Mouse (Mus musculus) midbrain, embryonic 15.5 days (tissue): ENCODE data around the gene Ddb1. TPM values are rescaled to one million over a fixed set of nuclear protein-coding genes. Genes with fewer than 3 reads are reported as not detected.

ENCODE experiments used
- ATAC-seq: fragments of 200-750 bp; cut with Nextera tagmentation; replicated peaks from 2 replicates; pipeline ENCODE4 v1.8.0; 2017; ENCODE audit warnings: moderate TSS enrichment
- H3K27ac ChIP-seq: fragments of 300-500 bp; sonication (generic); 2 replicates; pipeline ENCODE4 v1.5.1; 2015; ENCODE audit warnings: mild to moderate bottlenecking, inconsistent platforms
- H3K27me3 ChIP-seq: fragments of 300-500 bp; sonication (generic); replicated peaks from 2 replicates; pipeline ENCODE4 v1.6.1; 2015; ENCODE audit warnings: inconsistent platforms
- H3K36me3 ChIP-seq: fragments of 300-500 bp; sonication (generic); replicated peaks from 2 replicates; pipeline ENCODE4 v1.6.1; 2015; ENCODE audit warnings: inconsistent platforms
- H3K4me1 ChIP-seq: fragments of 300-500 bp; sonication (generic); 2 replicates; pipeline ENCODE4 v1.6.1; 2015; ENCODE audit warnings: inconsistent platforms
- H3K4me2 ChIP-seq: fragments of 300-500 bp; sonication (generic); 2 replicates; pipeline ENCODE4 v1.6.1; 2015; ENCODE audit warnings: inconsistent platforms, mild to moderate bottlenecking, moderate library complexity
- H3K4me3 ChIP-seq: fragments of 300-500 bp; sonication (generic); 2 replicates; pipeline ENCODE4 v1.5.1; 2015; ENCODE audit warnings: mild to moderate bottlenecking, inconsistent platforms
- H3K9ac ChIP-seq: fragments of 300-500 bp; sonication (generic); 2 replicates; pipeline ENCODE4 v1.6.1; 2015; ENCODE audit warnings: mild to moderate bottlenecking, inconsistent platforms
- H3K9me3 ChIP-seq: fragments of 300-500 bp; sonication (generic); 2 replicates; pipeline ENCODE4 v1.6.1; 2016; ENCODE audit warnings: inconsistent platforms
- WGBS: fragments of 180-500 bp; shearing (Covaris S2); methylation state at CpG from one replicate; pipeline ENCODE4 v1.1.7; 2015; ENCODE audit warnings: mixed read lengths; 5-methylcytosine and 5-hydroxymethylcytosine counted together
- polyA plus RNA-seq: library from polyadenylated mRNA; unstranded; fragments of >200 nt; fragmentation: Nextera tagmentation; extraction: Ambion mirVana; gene quantifications from 2 replicates; pipeline ENCODE4 v1.2.1, GENCODE M21; 2015

The Ddb1 gene
- polyA plus RNA-seq, 1 experiment from 2014 or later: 252 TPM

DNA sequence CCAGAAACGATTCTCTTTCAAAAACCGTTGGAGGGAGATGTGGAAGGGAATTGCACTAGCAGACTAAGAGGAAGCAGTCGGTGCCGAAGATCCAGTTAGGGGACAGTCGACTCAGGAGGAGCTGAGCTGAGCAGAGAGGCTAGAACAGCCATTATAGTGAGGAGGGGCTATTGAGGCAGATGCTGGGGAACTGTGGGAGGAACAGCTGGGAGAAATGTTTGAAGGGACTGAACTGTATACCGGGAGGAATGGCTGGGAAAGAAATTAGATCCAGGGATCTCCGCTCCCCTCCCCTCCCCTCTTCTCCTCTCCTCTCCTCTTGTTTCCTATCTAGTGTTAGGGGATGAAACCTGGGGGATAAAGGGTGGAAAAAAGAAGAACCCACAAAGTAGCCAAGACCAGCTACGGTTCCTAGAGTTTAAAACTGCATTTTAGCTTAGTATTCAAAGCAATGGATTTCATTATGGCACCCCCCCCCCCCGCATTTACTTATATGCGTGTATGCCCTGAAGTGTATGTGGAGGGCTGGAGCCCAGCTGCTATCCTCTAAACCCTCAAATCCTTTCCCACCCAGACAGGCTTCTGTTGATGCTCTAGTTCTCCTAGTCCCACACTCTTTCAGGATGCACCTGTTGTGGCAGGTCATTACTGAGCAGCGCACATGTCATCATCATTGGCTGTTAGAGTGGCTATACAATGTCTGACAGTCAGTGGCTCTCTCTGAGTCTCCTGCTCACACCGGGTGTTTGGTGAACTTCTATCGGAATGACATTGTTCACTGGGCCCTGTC lies 35.7 kb downstream of the Ddb1 start:
- Histone ChIP-seq H3K9me3 (no peaks in the 10 kb centered on the region), H3K4me2 (no peak overlapping the region), H3K36me3 (no peaks in the 10 kb centered on the region), H3K27ac (no peak overlapping the region), H3K4me1 (no peaks in the 10 kb centered on the region), H3K27me3 (no peaks in the 10 kb centered on the region), H3K9ac (no peak overlapping the region), H3K4me3 (no peak overlapping the region)
- 54% methylated on average over 13 of the region's 13 CpGs for WGBS
- ATAC-seq: no peak

- no peaks in the 10 kb centered on the region for H3K9me3 ChIP-seq
- 80% methylated on average over 2 of the region's 2 CpGs for WGBS
- H3K4me2 ChIP-seq: no peak overlapping the region
- H3K4me3 ChIP-seq: no peak overlapping the region
- H3K4me1 ChIP-seq: no peaks in the 10 kb centered on the region
- no peaks in the 10 kb centered on the region for H3K27me3 ChIP-seq
- ATAC-seq: no peak
- no peak overlapping the region for H3K27ac ChIP-seq
- no peaks in the 10 kb centered on the region for H3K36me3 ChIP-seq
- no peak overlapping the region for H3K9ac ChIP-seq
These were observed 40.5 kb downstream of the Ddb1 start for GRCm38 (mm10) chr19:10645616-10646015.

DNA sequence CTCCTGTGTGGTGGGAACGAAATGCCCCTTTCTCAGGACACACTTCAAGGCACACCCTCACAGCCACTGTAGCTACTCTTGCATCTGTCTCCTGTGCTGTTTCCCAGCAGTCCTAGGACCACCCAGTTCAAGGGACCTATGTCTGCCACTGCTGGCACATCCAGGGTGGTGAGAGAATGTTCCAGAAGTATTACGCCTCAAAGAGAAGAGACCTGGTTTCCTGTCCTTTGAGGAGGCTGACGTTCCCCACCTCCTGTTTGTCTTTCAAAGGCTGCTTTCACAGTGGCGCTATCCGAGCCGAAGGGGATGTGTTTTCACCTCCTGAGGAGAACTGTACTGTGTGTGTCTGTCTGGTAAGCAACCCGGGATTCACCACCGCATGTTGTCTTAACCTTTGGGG lies 43.0 kb downstream of the Ddb1 start:
- WGBS: 77% methylated on average over 8 of the region's 8 CpGs
- Histone ChIP-seq H3K27ac (no peak overlapping the region), H3K27me3 (no peaks in the 10 kb centered on the region), H3K9me3 (no peaks in the 10 kb centered on the region), H3K9ac (no peak overlapping the region), H3K4me1 (no peaks in the 10 kb centered on the region), H3K4me3 (no peak overlapping the region), H3K4me2 (no peak overlapping the region), H3K36me3 (no peaks in the 10 kb centered on the region)
- no peak for ATAC-seq

- no peak overlapping the region for H3K4me2 ChIP-seq
- WGBS: 69% methylated on average over 3 of the region's 3 CpGs
- H3K27ac ChIP-seq: no peak overlapping the region
- H3K36me3 ChIP-seq: no peaks in the 10 kb centered on the region
- no peaks in the 10 kb centered on the region for H3K9me3 ChIP-seq
- H3K9ac ChIP-seq: no peak overlapping the region
- no peak for ATAC-seq
- H3K4me3 ChIP-seq: no peak overlapping the region
- no peaks in the 10 kb centered on the region for H3K4me1 ChIP-seq
- H3K27me3 ChIP-seq: no peaks in the 10 kb centered on the region
These were observed 50.9 kb downstream of the Ddb1 start for GRCm38 (mm10) chr19:10656058-10656457.

DNA sequence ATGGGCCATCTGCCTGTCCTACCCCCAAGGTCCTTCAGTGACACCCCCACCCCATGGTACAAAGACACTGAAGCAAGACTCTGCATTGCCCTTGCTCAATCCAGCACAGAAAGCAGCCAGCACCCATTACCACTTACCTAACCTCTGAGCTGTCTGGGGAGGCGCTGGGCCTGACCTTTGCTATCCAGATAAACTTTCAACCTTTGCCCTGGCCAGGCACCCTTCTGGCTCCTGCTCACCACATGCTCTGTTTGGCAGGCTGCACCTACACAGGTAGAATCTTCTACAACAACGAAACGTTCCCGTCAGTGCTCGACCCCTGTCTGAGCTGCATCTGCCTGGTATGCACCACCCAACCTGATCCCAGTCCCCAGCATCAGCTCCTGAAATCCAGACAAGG lies 52.6 kb downstream of the Ddb1 start:
- no peaks in the 10 kb centered on the region for H3K27me3 ChIP-seq
- no peak for ATAC-seq
- H3K27ac ChIP-seq: no peak overlapping the region
- H3K36me3 ChIP-seq: no peaks in the 10 kb centered on the region
- H3K9me3 ChIP-seq: no peaks in the 10 kb centered on the region
- no peaks in the 10 kb centered on the region for H3K4me1 ChIP-seq
- H3K9ac ChIP-seq: no peak overlapping the region
- no peak overlapping the region for H3K4me2 ChIP-seq
- WGBS: 84% methylated on average over 5 of the region's 5 CpGs
- H3K4me3 ChIP-seq: no peak overlapping the region

DNA sequence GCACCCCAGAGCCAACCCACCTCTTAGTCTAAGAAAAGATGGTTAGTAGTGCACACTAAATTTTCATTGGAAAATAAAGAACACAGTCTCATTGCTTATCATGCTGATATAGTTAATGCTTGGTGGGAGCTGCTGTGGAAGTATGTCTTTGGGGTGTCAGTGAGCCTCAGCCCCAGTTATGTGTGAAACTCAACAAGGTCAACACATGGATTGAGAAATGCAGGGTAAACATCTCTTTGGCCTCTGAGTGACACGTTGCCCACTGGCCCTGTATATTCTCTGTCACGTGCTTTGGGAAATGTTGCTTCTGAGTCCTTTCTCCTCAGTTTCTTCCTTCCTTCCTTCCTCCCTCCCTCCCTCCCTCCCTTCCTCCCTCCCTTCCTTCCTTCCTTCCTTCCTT lies 53.3 kb downstream of the Ddb1 start:
- H3K4me2 ChIP-seq: no peak overlapping the region
- no peaks in the 10 kb centered on the region for H3K9me3 ChIP-seq
- H3K4me1 ChIP-seq: no peaks in the 10 kb centered on the region
- ATAC-seq: no peak
- H3K27ac ChIP-seq: no peak overlapping the region
- no peaks in the 10 kb centered on the region for H3K36me3 ChIP-seq
- 76% methylated on average over 2 of the region's 2 CpGs for WGBS
- H3K9ac ChIP-seq: no peak overlapping the region
- H3K27me3 ChIP-seq: no peaks in the 10 kb centered on the region
- no peak overlapping the region for H3K4me3 ChIP-seq

DNA sequence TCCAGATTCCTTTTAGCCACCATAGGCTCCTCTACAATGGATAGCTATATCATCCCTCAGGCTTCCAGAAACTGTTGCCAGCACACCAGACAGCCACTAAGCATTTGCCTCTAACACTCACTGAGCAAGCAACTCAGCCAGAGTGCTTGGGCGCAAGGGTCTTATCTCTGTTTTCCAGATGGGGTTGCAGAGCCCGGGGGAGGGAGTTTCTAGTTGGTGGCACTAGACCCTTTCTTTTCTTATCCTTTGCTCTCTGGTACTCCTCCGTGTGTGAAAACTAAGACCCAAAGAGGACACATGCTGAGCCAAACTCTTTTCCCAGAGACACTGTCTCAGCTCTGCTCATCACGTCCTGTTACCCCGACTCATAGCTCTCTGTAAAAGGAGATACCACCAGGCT lies 56.2 kb downstream of the Ddb1 start:
- H3K27ac ChIP-seq: no peak overlapping the region

DNA sequence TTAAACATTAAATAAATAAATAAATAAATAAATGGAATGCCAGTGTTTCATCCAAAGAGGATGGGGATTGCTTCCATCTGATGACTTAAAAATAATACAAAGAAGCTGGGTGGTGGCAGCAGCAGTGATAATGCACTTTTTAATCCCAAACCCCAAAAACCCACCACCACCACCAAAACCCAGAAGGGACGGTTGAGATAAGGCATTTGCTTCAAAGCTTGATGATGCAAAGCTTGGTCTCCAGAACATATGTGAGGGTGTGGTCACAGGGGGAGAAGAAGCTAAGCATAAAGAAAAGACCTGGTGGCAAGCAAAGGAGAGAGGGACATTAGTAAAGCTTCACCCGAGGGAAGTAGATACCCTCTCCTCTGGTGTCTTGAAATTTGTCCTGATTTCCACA lies 56.8 kb downstream of the Ddb1 start:
- no peaks in the 10 kb centered on the region for H3K4me1 ChIP-seq
- ATAC-seq: no peak
- WGBS: 86% methylated on average over 2 of the region's 2 CpGs
- no peak overlapping the region for H3K27ac ChIP-seq
- H3K27me3 ChIP-seq: no peaks in the 10 kb centered on the region
- no peaks in the 10 kb centered on the region for H3K9me3 ChIP-seq
- H3K9ac ChIP-seq: no peak overlapping the region
- H3K4me2 ChIP-seq: no peak overlapping the region
- no peak overlapping the region for H3K4me3 ChIP-seq
- no peaks in the 10 kb centered on the region for H3K36me3 ChIP-seq

More for the DNA sequence above, 56.2 kb downstream of the Ddb1 start:
- H3K27me3 ChIP-seq: no peaks in the 10 kb centered on the region
- H3K9ac ChIP-seq: no peak overlapping the region
- H3K9me3 ChIP-seq: no peaks in the 10 kb centered on the region
- H3K4me3 ChIP-seq: no peak overlapping the region
- ATAC-seq: no peak
- no peaks in the 10 kb centered on the region for H3K36me3 ChIP-seq
- WGBS: 74% methylated on average over 5 of the region's 5 CpGs
- no peaks in the 10 kb centered on the region for H3K4me1 ChIP-seq
- H3K4me2 ChIP-seq: no peak overlapping the region

- Histone ChIP-seq H3K27me3 (no peaks in the 10 kb centered on the region), H3K9me3 (no peaks in the 10 kb centered on the region), H3K27ac (no peak overlapping the region), H3K36me3 (no peaks in the 10 kb centered on the region), H3K4me3 (no peak overlapping the region), H3K4me1 (no peaks in the 10 kb centered on the region), H3K4me2 (no peak overlapping the region), H3K9ac (no peak overlapping the region)
- no peak for ATAC-seq
- 87% methylated on average over 3 of the region's 3 CpGs for WGBS
These were observed 57.5 kb downstream of the Ddb1 start for GRCm38 (mm10) chr19:10662665-10663064.

GRCm38 (mm10) chr19:10665093-10665492 lies 60.0 kb downstream of the Ddb1 start:
- Histone ChIP-seq H3K27ac (no peak overlapping the region), H3K4me2 (no peak overlapping the region), H3K4me3 (no peak overlapping the region), H3K36me3 (no peaks in the 10 kb centered on the region), H3K4me1 (no peaks in the 10 kb centered on the region), H3K9me3 (no peaks in the 10 kb centered on the region), H3K9ac (no peak overlapping the region), H3K27me3 (no peaks in the 10 kb centered on the region)
- peak; percentile 16; the same call in 1 of the 2 replicates for ATAC-seq
- WGBS: 71% methylated on average over 3 of the region's 3 CpGs

DNA sequence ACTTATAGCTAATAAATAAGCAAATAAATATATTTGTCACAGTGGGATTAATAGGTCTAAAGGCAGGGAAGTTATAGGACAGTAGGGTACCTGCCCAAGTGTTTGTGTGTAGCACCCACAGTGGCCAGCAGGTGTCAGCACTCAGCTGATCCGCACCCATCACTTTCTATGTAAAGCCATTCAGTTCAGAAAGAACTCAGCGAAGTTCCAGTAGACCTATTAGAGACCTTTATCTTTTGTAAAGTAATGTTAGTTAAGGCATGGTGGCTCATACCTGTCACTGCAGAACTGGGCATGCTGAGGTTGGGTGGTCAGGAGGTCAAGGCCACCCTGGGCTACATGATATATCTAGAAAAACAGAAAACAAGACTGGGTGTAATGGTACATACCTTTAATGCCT lies 60.4 kb downstream of the Ddb1 start:
- Histone ChIP-seq H3K4me2 (no peak overlapping the region), H3K9me3 (no peaks in the 10 kb centered on the region), H3K9ac (no peak overlapping the region), H3K27me3 (no peaks in the 10 kb centered on the region), H3K27ac (no peak overlapping the region), H3K36me3 (no peaks in the 10 kb centered on the region), H3K4me3 (no peak overlapping the region), H3K4me1 (no peaks in the 10 kb centered on the region)
- peak; percentile 80 for ATAC-seq
- 11% methylated on average over 2 of the region's 2 CpGs for WGBS

DNA sequence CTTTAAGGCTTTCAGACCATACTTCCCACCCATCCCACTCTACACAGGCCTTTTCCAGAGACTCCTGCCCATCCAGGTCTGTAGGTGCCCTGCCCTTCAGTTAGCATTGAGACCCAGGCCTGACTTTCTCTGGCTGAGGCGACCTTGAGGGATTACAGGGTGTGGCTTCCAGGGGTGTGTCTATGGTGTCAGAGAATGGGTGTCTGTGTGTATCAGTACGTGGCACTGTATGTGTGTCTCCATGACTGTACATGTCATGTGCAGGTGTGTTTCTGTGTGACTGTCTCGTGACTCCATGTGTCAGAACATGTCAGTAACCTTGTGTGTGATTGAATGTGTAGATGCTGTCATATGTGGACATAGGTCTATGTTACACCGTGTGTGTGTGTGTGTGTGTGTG lies 66.2 kb downstream of the Ddb1 start:
- H3K9me3 ChIP-seq: no peaks in the 10 kb centered on the region
- H3K27me3 ChIP-seq: no peaks in the 10 kb centered on the region
- 78% methylated on average over 4 of the region's 4 CpGs for WGBS
- no peaks in the 10 kb centered on the region for H3K4me1 ChIP-seq
- no peaks in the 10 kb centered on the region for H3K36me3 ChIP-seq
- H3K4me2 ChIP-seq: no peak overlapping the region
- no peak overlapping the region for H3K4me3 ChIP-seq
- ATAC-seq: 0 out of 2 replicates have a peak, but pooled peaks have one; percentile 24
- no peak overlapping the region for H3K27ac ChIP-seq
- no peak overlapping the region for H3K9ac ChIP-seq

DNA sequence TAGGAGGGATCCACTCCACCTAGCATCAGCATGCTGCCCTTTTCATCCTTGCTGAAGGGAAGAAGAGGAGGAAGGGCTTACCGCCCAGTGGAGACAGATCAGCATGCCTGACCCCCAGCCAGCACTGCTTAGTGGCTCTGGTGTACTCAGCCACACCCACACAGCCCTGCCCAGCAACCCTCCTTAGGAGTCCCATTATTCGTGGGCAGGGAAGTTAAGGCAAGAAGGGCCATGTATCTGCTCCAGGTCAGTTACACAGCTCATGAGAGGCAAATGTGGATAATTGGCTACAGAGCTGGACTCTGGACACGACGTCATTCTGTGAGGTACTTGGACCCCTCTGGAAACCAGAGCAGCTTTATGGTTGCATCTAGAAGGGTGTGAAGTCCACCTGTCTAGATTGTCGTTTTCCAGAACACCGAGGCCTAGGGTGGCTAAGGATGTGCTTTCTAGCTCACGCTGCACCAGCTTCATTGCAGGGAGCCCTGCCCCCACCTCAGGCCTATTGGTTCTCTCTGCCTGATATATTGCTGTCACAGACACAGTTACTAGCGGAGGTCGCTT lies 66.8 kb downstream of the Ddb1 start:
- Histone ChIP-seq H3K4me1 (no peaks in the 10 kb centered on the region), H3K4me3 (no peak overlapping the region), H3K36me3 (no peaks in the 10 kb centered on the region), H3K4me2 (no peak overlapping the region), H3K27me3 (no peaks in the 10 kb centered on the region), H3K27ac (no peak overlapping the region), H3K9ac (no peak overlapping the region), H3K9me3 (no peaks in the 10 kb centered on the region)
- 75% methylated on average over 9 of the region's 9 CpGs for WGBS
- ATAC-seq: no peak
